Mouse (Mus musculus) midbrain, embryonic 16.5 days (tissue): ENCODE results near the gene Gm5157. TPM values are rescaled to one million over a fixed set of nuclear protein-coding genes. Genes with fewer than 3 reads are reported as not detected.
"Not testable (repeated sequence)": the region's sequence is repeated elsewhere in the genome, so short reads cannot be mapped to it uniquely, and the experiment has no call there.

ENCODE experiments used
- ATAC-seq: fragments of 200-750 bp; cut with Nextera tagmentation; 2 replicates; pipeline ENCODE4 v1.8.0; 2017; ENCODE audit warnings: moderate TSS enrichment
- H3K27ac ChIP-seq: fragments of 300-500 bp; sonication (generic); 2 replicates; pipeline ENCODE4 v1.5.1; 2014; ENCODE audit warnings: mild to moderate bottlenecking, low read length, mixed read lengths
- H3K27me3 ChIP-seq: fragments of 300-500 bp; sonication (generic); 2 replicates; pipeline ENCODE4 v1.6.1; 2014; ENCODE audit warnings: low read depth, low read length, mixed read lengths; ENCODE audit not compliant: control insufficient read depth, insufficient read depth
- H3K36me3 ChIP-seq: fragments of 300-500 bp; sonication (generic); 2 replicates; pipeline ENCODE4 v1.6.1; 2014; ENCODE audit warnings: mild to moderate bottlenecking, low read length, moderate library complexity, mixed read lengths; ENCODE audit not compliant: control insufficient read depth, insufficient read depth
- H3K4me1 ChIP-seq: fragments of 300-500 bp; sonication (generic); 2 replicates; pipeline ENCODE4 v1.6.1; 2014; ENCODE audit warnings: mild to moderate bottlenecking, low read length, mixed read lengths; ENCODE audit not compliant: control insufficient read depth, insufficient read depth
- H3K4me2 ChIP-seq: fragments of 300-500 bp; sonication (generic); 2 replicates; pipeline ENCODE4 v1.6.1; 2014; ENCODE audit warnings: mild to moderate bottlenecking, low read length, mixed read lengths
- H3K4me3 ChIP-seq: fragments of 300-500 bp; sonication (generic); 2 replicates; pipeline ENCODE4 v1.5.1; 2014; ENCODE audit warnings: low read depth, mild to moderate bottlenecking, low read length, moderate library complexity, mixed read lengths
- H3K9ac ChIP-seq: fragments of 300-500 bp; sonication (generic); 2 replicates; pipeline ENCODE4 v1.6.1; 2014; ENCODE audit warnings: low read depth, low read length, mixed read lengths
- H3K9me3 ChIP-seq: fragments of 300-500 bp; sonication (generic); replicated peaks from 2 replicates; pipeline ENCODE4 v1.6.1; 2014; ENCODE audit warnings: mild to moderate bottlenecking, low read length, mixed read lengths; ENCODE audit not compliant: control insufficient read depth, poor library complexity, severe bottlenecking
- WGBS: fragments of 180-500 bp; shearing (Covaris S2); extraction: QIAGEN DNeasy Blood & Tissue Kit; methylation state at CpG from one replicate; pipeline ENCODE4 v1.1.7; 2014; 5-methylcytosine and 5-hydroxymethylcytosine counted together
- polyA plus RNA-seq: library from polyadenylated mRNA; unstranded; fragments of >200 nt; fragmentation: Nextera tagmentation; extraction: Ambion mirVana; gene quantifications from 2 replicates; pipeline ENCODE4 v1.2.1, GENCODE M21; 2015

Gene Gm5157
- not detected in 2 replicates for polyA plus RNA-seq

- H3K27ac ChIP-seq, H3K9me3 ChIP-seq, ATAC-seq, H3K4me3 ChIP-seq, H3K27me3 ChIP-seq, H3K36me3 ChIP-seq, H3K4me1 ChIP-seq, H3K9ac ChIP-seq, H3K4me2 ChIP-seq: not testable (repeated sequence)
- 23% methylated on average over 1 of the region's 2 CpGs for WGBS
Observed at GRCm38 (mm10) chr7:21190323-21190722, at the start of gene Gm5157. Gm5157 (minus strand) TSS chr7:21190423.

- H3K36me3 ChIP-seq, ATAC-seq, H3K4me3 ChIP-seq, H3K4me1 ChIP-seq, H3K9me3 ChIP-seq, H3K27ac ChIP-seq, H3K4me2 ChIP-seq, H3K27me3 ChIP-seq, H3K9ac ChIP-seq: not testable (repeated sequence)
- WGBS = 50% methylated on average over 1 of the region's 3 CpGs
Observed at GRCm38 (mm10) chr7:21161885-21162284, 28.3 kb downstream of the Gm5157 start, which contains the start of gene Vmn1r123. Vmn1r123 (plus strand) TSS chr7:21162185.

Other genes with a start within 250 kb of the Gm5157 start
- not detected in 2 replicates for gene Vmn1r119, start 178.0 kb downstream of the Gm5157 start, polyA plus RNA-seq
- not detected in 2 replicates for gene Vmn1r120, start 136.6 kb downstream of the Gm5157 start, polyA plus RNA-seq
- not detected in 2 replicates for gene Vmn1r121, start 91.9 kb downstream of the Gm5157 start, polyA plus RNA-seq
- not detected in 2 replicates for gene Vmn1r122, start 56.3 kb downstream of the Gm5157 start, polyA plus RNA-seq
- not detected in 2 replicates for gene Vmn1r123, start 28.2 kb downstream of the Gm5157 start, polyA plus RNA-seq
- gene Vmn1r124, start 70.2 kb upstream of the Gm5157 start, polyA plus RNA-seq = not detected in 2 replicates
- gene Vmn1r125, start 81.8 kb upstream of the Gm5157 start, polyA plus RNA-seq = not detected in 2 replicates
- gene Vmn1r126, start 111.0 kb upstream of the Gm5157 start, polyA plus RNA-seq = not detected in 2 replicates
- gene Vmn1r127, start 129.4 kb upstream of the Gm5157 start, polyA plus RNA-seq = not detected in 2 replicates
- gene Vmn1r128, start 158.9 kb upstream of the Gm5157 start, polyA plus RNA-seq = not detected in 2 replicates
- gene Vmn1r129, start 170.9 kb upstream of the Gm5157 start, polyA plus RNA-seq = not detected in 2 replicates
- not detected in 2 replicates for gene Gm6882, start 242.3 kb upstream of the Gm5157 start, polyA plus RNA-seq